Mouse (Mus musculus) stomach, postnatal 0 days (tissue): Measurements from ENCODE around the gene Inpp5e. TPM values are rescaled to one million over a fixed set of nuclear protein-coding genes. Genes with fewer than 3 reads are reported as not detected.

ENCODE experiments used
- ATAC-seq: fragments of 200-750 bp; cut with Nextera tagmentation; 2 replicates; pipeline ENCODE4 v1.8.0; 2017; ENCODE audit not compliant: low FRiP score, low TSS enrichment
- DNase-seq: peaks from one replicate; pipeline ENCODE4 v3.0.0-alpha.2; 2016; ENCODE audit warnings: low spot score
- H3K27ac ChIP-seq: fragments of 300-500 bp; sonication (generic); replicated peaks from 2 replicates; pipeline ENCODE4 v1.5.1; 2014; ENCODE audit warnings: mild to moderate bottlenecking, control low read depth
- H3K27me3 ChIP-seq: fragments of 300-500 bp; sonication (generic); 2 replicates; pipeline ENCODE4 v1.6.1; 2014; ENCODE audit warnings: low read length; ENCODE audit not compliant: control insufficient read depth, insufficient read depth
- H3K36me3 ChIP-seq: fragments of 300-500 bp; sonication (generic); 2 replicates; pipeline ENCODE4 v1.6.1; 2014; ENCODE audit warnings: low read length, mixed read lengths; ENCODE audit not compliant: control insufficient read depth, insufficient read depth
- H3K4me1 ChIP-seq: fragments of 300-500 bp; sonication (generic); replicated peaks from 2 replicates; pipeline ENCODE4 v1.6.1; 2014; ENCODE audit warnings: antibody characterized with exemption; ENCODE audit not compliant: control insufficient read depth, insufficient read depth
- H3K4me2 ChIP-seq: fragments of 300-500 bp; sonication (generic); replicated peaks from 2 replicates; pipeline ENCODE4 v1.6.1; 2014; ENCODE audit warnings: low read depth, mild to moderate bottlenecking, control low read depth, moderate library complexity
- H3K4me3 ChIP-seq: fragments of 300-500 bp; sonication (generic); 2 replicates; pipeline ENCODE4 v1.5.1; 2014; ENCODE audit warnings: low read depth, low read length, control low read depth
- H3K9ac ChIP-seq: fragments of 300-500 bp; sonication (generic); 2 replicates; pipeline ENCODE4 v1.6.1; 2014; ENCODE audit warnings: mild to moderate bottlenecking, low read length, control low read depth, mixed read lengths
- H3K9me3 ChIP-seq: fragments of 300-500 bp; sonication (generic); 2 replicates; pipeline ENCODE4 v1.6.1; 2016; ENCODE audit warnings: low read length; ENCODE audit not compliant: control insufficient read depth
- CTCF ChIP-seq: IDR thresholded peaks from 2 replicates; pipeline ENCODE4 v1.5.1; 2016; ENCODE audit warnings: antibody characterized with exemption, low read depth, mild to moderate bottlenecking, moderate library complexity
- EP300 ChIP-seq: optimal IDR thresholded peaks from 2 replicates; pipeline ENCODE3; 2016; ENCODE audit warnings: antibody characterized with exemption
- WGBS: fragments of 180-500 bp; shearing (Covaris S2); extraction: QIAGEN DNeasy Blood & Tissue Kit; methylation state at CpG from one replicate; pipeline ENCODE4 v1.1.7; 2014; 5-methylcytosine and 5-hydroxymethylcytosine counted together
- polyA plus RNA-seq: library from polyadenylated mRNA; unstranded; fragments of >200 nt; fragmentation: Nextera tagmentation; extraction: Ambion mirVana; gene quantifications from 2 replicates; pipeline ENCODE4 v1.2.1, GENCODE M21; 2015

The Inpp5e gene
- polyA plus RNA-seq, 1 experiment from 2014 or later = 6.3 TPM

GRCm38 (mm10) chr2:26410931-26411411 lies 2.0 kb upstream of the Inpp5e start:
- WGBS = 54% methylated on average over 5 of the region's 5 CpGs
- no peaks in the 10 kb centered on the region for H3K9me3 ChIP-seq
- peaks cover 10% of the 10 kb centered on the region for H3K4me1 ChIP-seq
- DNase-seq = no peak
- H3K4me2 ChIP-seq = no peak overlapping the region
- no peak overlapping the region for H3K4me3 ChIP-seq
- no peak for ATAC-seq
- H3K36me3 ChIP-seq = peaks cover 28% of the 10 kb centered on the region
- TF ChIP-seq EP300 (no peak), CTCF (no peak)
- H3K9ac ChIP-seq = no peak overlapping the region
- no peak overlapping the region for H3K27ac ChIP-seq
- H3K27me3 ChIP-seq = no peaks in the 10 kb centered on the region

GRCm38 (mm10) chr2:26410091-26410490 lies 1.1 kb upstream of the Inpp5e start:
- TF ChIP-seq CTCF (peak; percentile 29; the same call in 1 of the 2 replicates), EP300 (no peak)
- DNase-seq = no peak
- ATAC-seq = no peak

GRCm38 (mm10) chr2:26409362-26409761 lies 359 bp upstream of the Inpp5e start:
- H3K27me3 ChIP-seq = no peaks in the 10 kb centered on the region
- 0 out of 2 replicates have a peak overlapping the region, but pooled peaks have one; percentile 94 for H3K9ac ChIP-seq
- H3K4me3 ChIP-seq = no peak overlapping the region
- TF ChIP-seq CTCF = no peak
- TF ChIP-seq EP300 = no peak
- peak overlapping the region; percentile 17; the same call in 1 of the 2 replicates for H3K4me2 ChIP-seq
- DNase-seq (no peak), ATAC-seq (no peak)
- peaks cover 10% of the 10 kb centered on the region for H3K4me1 ChIP-seq
- peaks cover 16% of the 10 kb centered on the region for H3K36me3 ChIP-seq
- H3K27ac ChIP-seq = peak overlapping the region; percentile 56; the same call in 1 of the 2 replicates
- no peaks in the 10 kb centered on the region for H3K9me3 ChIP-seq
- WGBS = 43% methylated on average over 3 of the region's 3 CpGs

More at GRCm38 (mm10) chr2:26410091-26410490, 1.1 kb upstream of the Inpp5e start:
- no peaks in the 10 kb centered on the region for H3K9me3 ChIP-seq
- H3K27ac ChIP-seq = no peak overlapping the region
- H3K36me3 ChIP-seq = peaks cover 20% of the 10 kb centered on the region
- no peaks in the 10 kb centered on the region for H3K27me3 ChIP-seq
- H3K4me3 ChIP-seq = no peak overlapping the region
- H3K4me1 ChIP-seq = peaks cover 10% of the 10 kb centered on the region
- no peak overlapping the region for H3K4me2 ChIP-seq
- H3K9ac ChIP-seq = no peak overlapping the region
- 76% methylated on average over 5 of the region's 5 CpGs for WGBS

- no peak overlapping the region for H3K9ac ChIP-seq
- H3K4me3 ChIP-seq = no peak overlapping the region
- ATAC-seq = no peak
- no peaks in the 10 kb centered on the region for H3K27me3 ChIP-seq
- H3K27ac ChIP-seq = no peak overlapping the region
- no peaks in the 10 kb centered on the region for H3K9me3 ChIP-seq
- no peak for TF ChIP-seq CTCF
- TF ChIP-seq EP300 = no peak
- no peak for DNase-seq
- no peak overlapping the region for H3K4me2 ChIP-seq
- WGBS = 77% methylated on average over 8 of the region's 8 CpGs
- H3K36me3 ChIP-seq = peaks cover 27% of the 10 kb centered on the region
- peaks cover 8% of the 10 kb centered on the region for H3K4me1 ChIP-seq
Measured at GRCm38 (mm10) chr2:26403306-26403705, 5.7 kb downstream of the Inpp5e start.

GRCm38 (mm10) chr2:26402265-26402664 lies 6.7 kb downstream of the Inpp5e start:
- no peaks in the 10 kb centered on the region for H3K4me1 ChIP-seq
- no peaks in the 10 kb centered on the region for H3K27me3 ChIP-seq
- 93% methylated on average over 1 of the region's 1 CpGs for WGBS
- H3K4me2 ChIP-seq = no peak overlapping the region
- H3K36me3 ChIP-seq = peaks cover 32% of the 10 kb centered on the region
- no peak overlapping the region for H3K4me3 ChIP-seq
- ATAC-seq (no peak), DNase-seq (no peak)
- TF ChIP-seq EP300 (no peak), CTCF (no peak)
- H3K9ac ChIP-seq = no peak overlapping the region
- no peaks in the 10 kb centered on the region for H3K9me3 ChIP-seq
- no peak overlapping the region for H3K27ac ChIP-seq

- Histone ChIP-seq H3K27ac (no peak overlapping the region), H3K4me1 (no peaks in the 10 kb centered on the region), H3K4me3 (no peak overlapping the region), H3K9ac (no peak overlapping the region), H3K9me3 (no peaks in the 10 kb centered on the region), H3K36me3 (peaks cover 40% of the 10 kb centered on the region), H3K4me2 (no peak overlapping the region), H3K27me3 (no peaks in the 10 kb centered on the region)
- 82% methylated on average over 4 of the region's 4 CpGs for WGBS
- TF ChIP-seq CTCF (no peak), EP300 (no peak)
- ATAC-seq (no peak), DNase-seq (no peak)
Measured at GRCm38 (mm10) chr2:26401023-26401422, 8.0 kb downstream of the Inpp5e start.
